Mouse (Mus musculus): Measurements from ENCODE around the gene Rybp. TPM values are rescaled to one million over a fixed set of nuclear protein-coding genes. Genes with fewer than 3 reads are reported as not detected.

Rybp gene
- polyA plus RNA-seq, 1 experiment from 2014 or later: 9.8 TPM

DNA sequence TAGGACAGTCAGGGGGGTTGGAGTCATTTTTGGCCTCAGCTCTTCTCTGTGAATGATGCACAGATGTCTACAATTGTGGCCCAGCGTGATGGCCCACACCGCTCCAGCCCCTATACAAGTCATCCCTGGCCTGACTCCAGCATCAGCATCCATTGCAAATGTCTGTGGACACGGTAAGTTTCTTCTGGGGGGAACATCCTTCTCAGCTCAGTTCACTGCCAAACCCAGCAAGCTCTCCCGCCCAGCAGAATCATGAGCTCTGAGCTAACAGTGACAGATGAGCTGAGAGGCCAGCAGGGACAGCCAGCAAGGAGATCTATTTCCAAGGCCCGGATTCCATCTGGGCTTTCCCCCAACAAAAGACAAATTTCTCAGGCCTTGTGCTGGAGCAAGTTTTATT is 90.2 kb downstream of the Rybp start:
- Histone ChIP-seq H3K9ac (ENCODE audit: low read depth, low read length) (no peak overlapping the region), H3K4me2 (replicated peaks; ENCODE audit: low read depth, low read length) (no peak overlapping the region), H3K4me3 (ENCODE audit: low read depth, low read length) (no peak overlapping the region), H3K27me3 (ENCODE audit: control insufficient read depth, insufficient read depth, low read length) (peaks cover 7% of the 10 kb centered on the region; the same call in 1 of the 2 replicates), H3K4me1 (replicated peaks; ENCODE audit: control insufficient read depth, insufficient read depth, low read length) (peaks cover 6% of the 10 kb centered on the region; the same call in 1 of the 2 replicates), H3K36me3 (ENCODE audit: control insufficient read depth, insufficient read depth, low read length) (no peaks in the 10 kb centered on the region), H3K27ac (ENCODE audit: low read depth, low read length) (no peak overlapping the region), H3K9me3 (ENCODE audit: control insufficient read depth, low read length) (no peaks in the 10 kb centered on the region)
- ATAC-seq (ENCODE audit: low FRiP score) (no peak), DNase-seq (ENCODE audit: low spot score) (peak; percentile 29)
- WGBS: 59% methylated on average over 5 of the region's 5 CpGs

- no peaks in the 10 kb centered on the region for H3K36me3 ChIP-seq (ENCODE audit: control insufficient read depth, insufficient read depth, low read length)
- ATAC-seq (ENCODE audit: low FRiP score) (peak; percentile 58), DNase-seq (ENCODE audit: low spot score) (peak; percentile 61)
- H3K9me3 ChIP-seq (ENCODE audit: control insufficient read depth, low read length): no peaks in the 10 kb centered on the region
- WGBS: 12% methylated on average over 7 of the region's 7 CpGs
- no peak overlapping the region for H3K4me2 ChIP-seq (replicated peaks; ENCODE audit: low read depth, low read length)
- H3K9ac ChIP-seq (ENCODE audit: low read depth, low read length): no peak overlapping the region
- H3K4me1 ChIP-seq (replicated peaks; ENCODE audit: control insufficient read depth, insufficient read depth, low read length): peaks cover 6% of the 10 kb centered on the region; the same call in 1 of the 2 replicates
- H3K4me3 ChIP-seq (ENCODE audit: low read depth, low read length): no peak overlapping the region
- peaks cover 5% of the 10 kb centered on the region; the same call in 1 of the 2 replicates for H3K27me3 ChIP-seq (ENCODE audit: control insufficient read depth, insufficient read depth, low read length)
- no peak overlapping the region for H3K27ac ChIP-seq (ENCODE audit: low read depth, low read length)
Observed at GRCm38 (mm10) chr6:100195870-100196409, 91.3 kb downstream of the Rybp start.

- no peak overlapping the region for H3K9ac ChIP-seq (ENCODE audit: low read depth, low read length)
- H3K27ac ChIP-seq (ENCODE audit: low read depth, low read length): no peak overlapping the region
- no peaks in the 10 kb centered on the region for H3K36me3 ChIP-seq (ENCODE audit: control insufficient read depth, insufficient read depth, low read length)
- H3K4me3 ChIP-seq (ENCODE audit: low read depth, low read length): no peak overlapping the region
- no peak for DNase-seq (ENCODE audit: low spot score)
- no peak for ATAC-seq (ENCODE audit: low FRiP score)
- H3K4me1 ChIP-seq (replicated peaks; ENCODE audit: control insufficient read depth, insufficient read depth, low read length): peaks cover 6% of the 10 kb centered on the region; the same call in 1 of the 2 replicates
- WGBS: 73% methylated on average over 5 of the region's 5 CpGs
- no peaks in the 10 kb centered on the region for H3K9me3 ChIP-seq (ENCODE audit: control insufficient read depth, low read length)
- peaks cover 5% of the 10 kb centered on the region; the same call in 1 of the 2 replicates for H3K27me3 ChIP-seq (ENCODE audit: control insufficient read depth, insufficient read depth, low read length)
- H3K4me2 ChIP-seq (replicated peaks; ENCODE audit: low read depth, low read length): no peak overlapping the region
Observed at GRCm38 (mm10) chr6:100195091-100195490, 92.2 kb downstream of the Rybp start.

- WGBS: 80% methylated on average over 7 of the region's 7 CpGs
- H3K4me3 ChIP-seq (ENCODE audit: low read depth, low read length): no peak overlapping the region
- no peak overlapping the region for H3K27ac ChIP-seq (ENCODE audit: low read depth, low read length)
- peaks cover 6% of the 10 kb centered on the region; the same call in 1 of the 2 replicates for H3K4me1 ChIP-seq (replicated peaks; ENCODE audit: control insufficient read depth, insufficient read depth, low read length)
- ATAC-seq (ENCODE audit: low FRiP score) (no peak), DNase-seq (ENCODE audit: low spot score) (no peak)
- H3K4me2 ChIP-seq (replicated peaks; ENCODE audit: low read depth, low read length): no peak overlapping the region
- no peak overlapping the region for H3K9ac ChIP-seq (ENCODE audit: low read depth, low read length)
- H3K27me3 ChIP-seq (ENCODE audit: control insufficient read depth, insufficient read depth, low read length): peaks cover 5% of the 10 kb centered on the region; the same call in 1 of the 2 replicates
- H3K36me3 ChIP-seq (ENCODE audit: control insufficient read depth, insufficient read depth, low read length): no peaks in the 10 kb centered on the region
- H3K9me3 ChIP-seq (ENCODE audit: control insufficient read depth, low read length): no peaks in the 10 kb centered on the region
Observed at GRCm38 (mm10) chr6:100193760-100194159, 93.5 kb downstream of the Rybp start.

DNA sequence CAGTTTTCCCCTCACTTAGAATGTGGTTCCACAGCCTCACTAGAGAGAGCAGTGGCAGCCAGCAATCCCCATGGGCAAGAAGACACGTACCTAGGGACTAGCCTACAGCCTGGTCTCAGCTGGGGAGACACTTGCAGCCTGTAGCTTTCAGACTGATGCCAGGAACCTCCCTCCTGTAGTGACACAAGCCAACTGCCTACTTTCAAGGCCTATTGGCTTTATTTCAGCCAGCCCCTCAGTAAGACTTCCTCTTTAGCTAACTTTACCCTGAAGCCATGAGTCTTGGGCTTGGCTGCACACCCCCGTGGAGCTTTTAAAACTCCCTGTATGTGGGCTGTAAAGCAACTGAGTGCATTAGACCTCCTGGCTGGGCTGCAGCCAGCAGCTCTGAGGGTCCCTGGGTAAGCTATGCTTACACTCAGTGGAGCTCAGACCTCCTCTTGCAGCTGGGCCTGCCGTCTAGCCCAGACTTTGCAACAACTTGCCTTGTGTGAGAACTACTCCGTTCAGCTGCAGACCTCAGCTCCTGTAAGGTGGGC is 94.5 kb downstream of the Rybp start:
- H3K9ac ChIP-seq (ENCODE audit: low read depth, low read length): no peak overlapping the region
- H3K9me3 ChIP-seq (ENCODE audit: control insufficient read depth, low read length): no peaks in the 10 kb centered on the region
- no peaks in the 10 kb centered on the region for H3K36me3 ChIP-seq (ENCODE audit: control insufficient read depth, insufficient read depth, low read length)
- H3K4me1 ChIP-seq (replicated peaks; ENCODE audit: control insufficient read depth, insufficient read depth, low read length): peaks cover 4% of the 10 kb centered on the region; the same call in 1 of the 2 replicates
- no peak overlapping the region for H3K4me2 ChIP-seq (replicated peaks; ENCODE audit: low read depth, low read length)
- no peak overlapping the region for H3K27ac ChIP-seq (ENCODE audit: low read depth, low read length)
- no peak for ATAC-seq (ENCODE audit: low FRiP score)
- 62% methylated on average over 4 of the region's 4 CpGs for WGBS
- no peak for DNase-seq (ENCODE audit: low spot score)
- no peak overlapping the region for H3K4me3 ChIP-seq (ENCODE audit: low read depth, low read length)
- peaks cover 5% of the 10 kb centered on the region; the same call in 1 of the 2 replicates for H3K27me3 ChIP-seq (ENCODE audit: control insufficient read depth, insufficient read depth, low read length)

DNA sequence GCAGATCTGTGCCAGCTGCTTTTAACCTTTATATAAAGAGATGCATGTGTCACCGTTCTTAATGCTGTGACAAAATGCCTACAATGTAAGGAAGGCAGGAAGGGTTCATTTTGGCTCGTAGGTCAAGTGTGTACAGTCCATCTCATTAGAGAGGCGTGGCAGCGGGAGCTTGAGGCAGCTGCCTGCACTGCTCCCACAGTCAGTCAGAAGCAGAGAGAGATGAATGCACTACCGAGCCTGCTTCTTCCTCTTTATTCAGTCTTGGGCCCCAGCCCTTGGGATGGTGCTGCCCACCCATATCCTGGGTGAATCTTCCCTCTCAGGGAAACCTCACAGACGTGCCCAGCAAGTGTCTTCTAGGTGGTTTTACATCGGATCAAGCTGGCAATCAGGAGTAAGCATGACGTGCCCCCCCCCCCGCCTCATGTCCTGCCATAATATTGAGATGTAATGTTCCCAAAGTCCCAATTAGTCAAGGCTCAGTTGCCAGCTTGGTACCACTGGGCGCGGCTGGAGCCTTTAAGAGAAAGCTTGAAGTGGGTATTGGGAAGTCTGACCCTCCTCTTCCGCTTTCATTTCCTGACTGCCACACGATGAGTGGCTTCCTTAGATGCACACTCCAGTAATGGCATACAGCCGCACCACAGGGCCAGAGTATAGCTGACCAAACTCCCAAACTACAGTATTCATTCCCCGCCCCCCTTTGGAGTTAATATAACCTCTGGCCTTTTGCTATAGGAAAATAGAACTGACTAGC is 96.3 kb downstream of the Rybp start:
- no peak for ATAC-seq (ENCODE audit: low FRiP score)
- no peak overlapping the region for H3K4me2 ChIP-seq (replicated peaks; ENCODE audit: low read depth, low read length)
- no peak overlapping the region for H3K4me3 ChIP-seq (ENCODE audit: low read depth, low read length)
- 0 out of 2 replicates have a peak, but pooled peaks cover 3% of the 10 kb centered on the region for H3K4me1 ChIP-seq (replicated peaks; ENCODE audit: control insufficient read depth, insufficient read depth, low read length)
- H3K27me3 ChIP-seq (ENCODE audit: control insufficient read depth, insufficient read depth, low read length): peaks cover 5% of the 10 kb centered on the region; the same call in 1 of the 2 replicates
- no peak for DNase-seq (ENCODE audit: low spot score)
- H3K9ac ChIP-seq (ENCODE audit: low read depth, low read length): no peak overlapping the region
- no peak overlapping the region for H3K27ac ChIP-seq (ENCODE audit: low read depth, low read length)
- 82% methylated on average over 15 of the region's 15 CpGs for WGBS
- no peaks in the 10 kb centered on the region for H3K36me3 ChIP-seq (ENCODE audit: control insufficient read depth, insufficient read depth, low read length)
- H3K9me3 ChIP-seq (ENCODE audit: control insufficient read depth, low read length): no peaks in the 10 kb centered on the region

DNA sequence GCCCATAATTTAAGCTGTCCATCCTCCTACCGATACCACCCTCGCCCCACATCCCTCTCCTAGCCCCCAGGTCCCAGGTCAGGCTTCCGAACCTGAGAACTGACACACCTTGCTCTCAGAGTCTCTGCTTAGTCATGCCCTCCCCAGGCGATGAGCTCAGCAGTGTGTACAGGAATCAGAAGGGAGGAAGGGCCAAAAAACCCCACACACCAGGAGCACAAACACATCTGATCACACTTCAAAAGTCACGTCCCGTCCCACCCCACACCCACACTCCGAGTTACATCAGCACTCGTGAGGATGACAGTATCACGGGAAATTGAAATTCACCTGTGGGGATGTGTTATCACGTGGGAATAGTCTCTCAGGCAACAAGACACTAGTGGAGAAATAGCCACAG is 97.0 kb downstream of the Rybp start:
- WGBS: 88% methylated on average over 10 of the region's 10 CpGs
- H3K4me1 ChIP-seq (replicated peaks; ENCODE audit: control insufficient read depth, insufficient read depth, low read length): no peaks in the 10 kb centered on the region
- no peak overlapping the region for H3K27ac ChIP-seq (ENCODE audit: low read depth, low read length)
- H3K4me2 ChIP-seq (replicated peaks; ENCODE audit: low read depth, low read length): no peak overlapping the region
- ATAC-seq (ENCODE audit: low FRiP score) (no peak), DNase-seq (ENCODE audit: low spot score) (no peak)
- H3K27me3 ChIP-seq (ENCODE audit: control insufficient read depth, insufficient read depth, low read length): peaks cover 2% of the 10 kb centered on the region; the same call in 1 of the 2 replicates
- H3K4me3 ChIP-seq (ENCODE audit: low read depth, low read length): no peak overlapping the region
- H3K9me3 ChIP-seq (ENCODE audit: control insufficient read depth, low read length): no peaks in the 10 kb centered on the region
- no peak overlapping the region for H3K9ac ChIP-seq (ENCODE audit: low read depth, low read length)
- H3K36me3 ChIP-seq (ENCODE audit: control insufficient read depth, insufficient read depth, low read length): no peaks in the 10 kb centered on the region

- Histone ChIP-seq H3K4me3 (ENCODE audit: low read depth, low read length) (no peak overlapping the region), H3K27me3 (ENCODE audit: control insufficient read depth, insufficient read depth, low read length) (no peaks in the 10 kb centered on the region; the same call in 1 of the 2 replicates), H3K9me3 (ENCODE audit: control insufficient read depth, low read length) (no peaks in the 10 kb centered on the region), H3K4me1 (replicated peaks; ENCODE audit: control insufficient read depth, insufficient read depth, low read length) (no peaks in the 10 kb centered on the region), H3K9ac (ENCODE audit: low read depth, low read length) (no peak overlapping the region), H3K27ac (ENCODE audit: low read depth, low read length) (no peak overlapping the region), H3K4me2 (replicated peaks; ENCODE audit: low read depth, low read length) (no peak overlapping the region), H3K36me3 (ENCODE audit: control insufficient read depth, insufficient read depth, low read length) (no peaks in the 10 kb centered on the region)
- DNase-seq (ENCODE audit: low spot score) (no peak), ATAC-seq (ENCODE audit: low FRiP score) (no peak; the same call in 1 of the 2 replicates)
- 38% methylated on average over 7 of the region's 7 CpGs for WGBS
Observed at GRCm38 (mm10) chr6:100188883-100189743, 98.2 kb downstream of the Rybp start.
